Mouse (Mus musculus): ENCODE measurements around the gene Ccdc153. TPM values are rescaled to one million over a fixed set of nuclear protein-coding genes. Genes with fewer than 3 reads are reported as not detected.
A peak's percentile ranks its signal among the peaks of the same experiment; 100 is the strongest.

The Ccdc153 gene
- polyA plus RNA-seq, 1 experiment from 2014 or later: not detected

DNA sequence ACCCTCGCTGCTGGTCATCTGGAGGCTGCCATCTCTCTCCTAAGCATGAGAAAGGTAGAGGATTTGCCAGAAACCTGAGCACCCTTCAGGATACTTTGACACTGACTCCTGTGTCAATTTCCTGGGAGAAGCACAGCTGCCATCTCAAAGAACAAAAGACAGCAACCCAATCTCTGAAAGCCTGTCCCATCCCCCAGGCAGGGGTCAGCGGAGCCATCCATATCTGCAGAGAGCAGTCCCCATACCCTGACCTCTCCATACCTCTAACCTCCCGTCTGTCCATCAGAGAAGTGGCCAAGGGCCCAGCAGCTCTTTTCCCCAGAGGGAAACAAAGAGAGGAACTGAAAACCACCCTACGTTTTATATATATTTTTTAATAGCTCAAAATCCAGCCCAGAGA, 3.9 kb upstream of the Ccdc153 start:
- Histone ChIP-seq H3K27ac (ENCODE audit: low read depth, low read length) (peak overlapping the region; percentile 67), H3K9ac (ENCODE audit: low read depth, low read length) (no peak overlapping the region), H3K4me2 (replicated peaks; ENCODE audit: low read depth, low read length) (no peak overlapping the region), H3K4me1 (ENCODE audit: control insufficient read depth, insufficient read depth, low read length) (peaks cover 17% of the 10 kb centered on the region; the same call in 1 of the 2 replicates), H3K27me3 (ENCODE audit: control insufficient read depth, insufficient read depth, low read length) (no peaks in the 10 kb centered on the region), H3K36me3 (ENCODE audit: control insufficient read depth, insufficient read depth, low read length) (no peaks in the 10 kb centered on the region), H3K9me3 (ENCODE audit: control insufficient read depth, low read length) (no peaks in the 10 kb centered on the region), H3K4me3 (ENCODE audit: low read length) (no peak overlapping the region)
- no peak for ATAC-seq (ENCODE audit: low FRiP score, low TSS enrichment)
- 43% methylated on average over 4 of the region's 4 CpGs for WGBS

GRCm38 (mm10) chr9:44237128-44237527, 3.3 kb upstream of the Ccdc153 start:
- WGBS: 49% methylated on average over 4 of the region's 4 CpGs
- peak overlapping the region; percentile 51; the same call in 1 of the 2 replicates for H3K27ac ChIP-seq (ENCODE audit: low read depth, low read length)

DNA sequence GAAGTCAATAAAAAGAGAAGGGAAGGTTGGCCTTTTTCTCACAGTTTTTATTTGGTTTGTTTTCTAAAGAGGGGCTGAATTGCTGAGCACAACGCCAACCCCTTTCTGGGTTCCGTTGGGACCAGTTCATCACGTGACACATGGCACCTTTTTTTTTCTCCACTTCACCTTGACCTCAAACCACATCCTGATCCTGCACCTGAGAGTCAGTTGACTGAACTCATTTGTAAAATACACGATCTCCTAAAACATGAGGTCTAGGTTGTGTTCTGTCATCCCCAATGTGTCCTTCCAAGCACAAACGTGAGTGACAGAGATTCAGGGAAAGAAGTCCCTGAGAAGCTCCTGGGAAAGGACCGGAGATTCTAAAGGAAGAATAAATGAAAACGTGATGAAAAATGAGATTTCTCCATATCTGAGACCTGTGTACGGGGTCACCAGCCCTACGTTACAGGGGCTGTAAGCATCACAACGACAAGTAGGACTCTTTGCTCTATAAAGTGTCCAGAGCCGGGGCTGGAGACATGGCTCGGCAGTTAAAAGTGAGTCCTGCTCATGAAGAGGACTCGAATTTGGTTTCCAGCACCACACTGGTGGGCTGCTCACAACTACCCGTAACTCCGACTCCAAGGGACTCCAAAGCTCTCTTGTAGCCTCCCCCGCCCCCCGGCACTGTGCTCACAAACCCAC, 1.8 kb upstream of the Ccdc153 start:
- Histone ChIP-seq H3K4me2 (replicated peaks; ENCODE audit: low read depth, low read length) (no peak overlapping the region), H3K9ac (ENCODE audit: low read depth, low read length) (no peak overlapping the region), H3K9me3 (ENCODE audit: control insufficient read depth, low read length) (no peaks in the 10 kb centered on the region), H3K36me3 (ENCODE audit: control insufficient read depth, insufficient read depth, low read length) (no peaks in the 10 kb centered on the region), H3K4me3 (ENCODE audit: low read length) (no peak overlapping the region), H3K27me3 (ENCODE audit: control insufficient read depth, insufficient read depth, low read length) (no peaks in the 10 kb centered on the region), H3K27ac (ENCODE audit: low read depth, low read length) (no peak overlapping the region), H3K4me1 (ENCODE audit: control insufficient read depth, insufficient read depth, low read length) (peaks cover 9% of the 10 kb centered on the region; the same call in 1 of the 2 replicates)
- 78% methylated on average over 17 of the region's 17 CpGs for whole genome bisulfite sequencing
- no peak for ATAC-seq (ENCODE audit: low FRiP score, low TSS enrichment)

More at GRCm38 (mm10) chr9:44237128-44237527, 3.3 kb upstream of the Ccdc153 start:
- H3K4me1 ChIP-seq (ENCODE audit: control insufficient read depth, insufficient read depth, low read length): peaks cover 13% of the 10 kb centered on the region; the same call in 1 of the 2 replicates
- no peak for ATAC-seq (ENCODE audit: low FRiP score, low TSS enrichment)
- no peaks in the 10 kb centered on the region for H3K36me3 ChIP-seq (ENCODE audit: control insufficient read depth, insufficient read depth, low read length)
- H3K9me3 ChIP-seq (ENCODE audit: control insufficient read depth, low read length): no peaks in the 10 kb centered on the region
- no peak overlapping the region for H3K4me3 ChIP-seq (ENCODE audit: low read length)
- no peaks in the 10 kb centered on the region for H3K27me3 ChIP-seq (ENCODE audit: control insufficient read depth, insufficient read depth, low read length)
- H3K4me2 ChIP-seq (replicated peaks; ENCODE audit: low read depth, low read length): no peak overlapping the region
- H3K9ac ChIP-seq (ENCODE audit: low read depth, low read length): no peak overlapping the region

DNA sequence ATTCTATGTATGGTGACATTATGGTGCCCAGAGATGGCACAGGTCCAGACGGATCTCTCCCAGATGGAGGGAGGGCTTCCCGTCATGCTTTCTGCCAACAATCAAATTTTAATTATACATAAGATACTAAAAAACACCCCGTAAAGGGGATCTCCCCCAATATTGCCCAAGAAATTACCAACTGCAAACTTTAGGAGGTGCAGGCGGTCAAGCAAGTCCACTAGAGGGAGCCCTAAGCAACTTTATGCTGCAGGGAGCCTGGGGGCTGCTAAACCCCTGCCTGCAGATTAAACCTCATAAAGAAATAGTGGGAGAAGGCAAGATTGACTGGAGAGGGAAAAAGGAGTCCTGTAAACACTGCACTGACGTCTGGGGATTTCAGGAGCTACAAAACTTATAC, 1.0 kb upstream of the Ccdc153 start:
- Histone ChIP-seq H3K9me3 (ENCODE audit: control insufficient read depth, low read length) (no peaks in the 10 kb centered on the region), H3K4me3 (ENCODE audit: low read length) (no peak overlapping the region), H3K27ac (ENCODE audit: low read depth, low read length) (no peak overlapping the region), H3K4me2 (replicated peaks; ENCODE audit: low read depth, low read length) (no peak overlapping the region), H3K9ac (ENCODE audit: low read depth, low read length) (no peak overlapping the region), H3K36me3 (ENCODE audit: control insufficient read depth, insufficient read depth, low read length) (no peaks in the 10 kb centered on the region), H3K4me1 (ENCODE audit: control insufficient read depth, insufficient read depth, low read length) (peaks cover 9% of the 10 kb centered on the region; the same call in 1 of the 2 replicates), H3K27me3 (ENCODE audit: control insufficient read depth, insufficient read depth, low read length) (no peaks in the 10 kb centered on the region)
- no peak for ATAC-seq (ENCODE audit: low FRiP score, low TSS enrichment)
- WGBS: 10% methylated on average over 5 of the region's 5 CpGs

DNA sequence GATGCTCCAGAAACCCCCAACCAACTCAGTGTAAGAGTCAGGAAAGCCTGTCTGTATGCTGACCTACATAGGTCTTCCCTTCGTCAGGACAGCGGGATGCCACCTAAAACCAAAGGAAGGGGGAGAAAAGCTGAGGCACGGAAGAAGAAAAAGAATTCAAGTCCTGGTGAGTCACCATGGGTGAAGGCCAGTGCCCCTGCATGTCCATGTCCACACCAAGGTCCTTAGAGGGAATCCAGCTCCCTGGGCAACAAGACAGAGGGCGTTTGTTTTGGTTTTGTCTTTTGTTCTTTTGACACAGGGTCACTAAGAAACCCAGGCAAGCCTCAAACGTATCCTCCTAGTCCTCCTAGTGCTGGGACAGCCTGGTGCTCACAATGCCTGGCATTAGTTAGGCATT, 435 bp downstream of the Ccdc153 start:
- Histone ChIP-seq H3K36me3 (ENCODE audit: control insufficient read depth, insufficient read depth, low read length) (no peaks in the 10 kb centered on the region), H3K27ac (ENCODE audit: low read depth, low read length) (no peak overlapping the region), H3K4me1 (ENCODE audit: control insufficient read depth, insufficient read depth, low read length) (peaks cover 5% of the 10 kb centered on the region; the same call in 1 of the 2 replicates), H3K4me2 (replicated peaks; ENCODE audit: low read depth, low read length) (no peak overlapping the region), H3K9ac (ENCODE audit: low read depth, low read length) (no peak overlapping the region), H3K27me3 (ENCODE audit: control insufficient read depth, insufficient read depth, low read length) (no peaks in the 10 kb centered on the region), H3K4me3 (ENCODE audit: low read length) (no peak overlapping the region), H3K9me3 (ENCODE audit: control insufficient read depth, low read length) (no peaks in the 10 kb centered on the region)
- 64% methylated on average over 5 of the region's 5 CpGs for WGBS
- ATAC-seq (ENCODE audit: low FRiP score, low TSS enrichment): no peak

DNA sequence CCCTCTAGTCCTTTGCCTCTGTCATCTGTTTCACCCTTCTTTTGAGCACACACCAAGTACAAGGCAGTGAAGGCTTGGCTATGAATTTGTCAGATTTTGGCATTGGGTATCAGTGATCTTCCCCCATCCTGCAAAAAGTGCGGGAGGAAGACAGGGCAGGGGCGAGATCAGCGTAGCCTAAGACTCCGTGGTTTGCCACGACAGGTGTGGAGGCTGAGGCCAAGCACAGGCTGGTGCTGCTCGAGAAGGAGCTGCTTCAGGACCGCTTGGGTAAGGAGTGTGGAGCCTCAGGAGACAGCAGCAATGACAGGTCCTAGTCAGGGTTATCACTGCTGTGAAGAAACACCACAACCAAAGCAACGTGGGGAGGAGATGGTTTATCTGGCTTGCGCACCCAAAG, 942 bp downstream of the Ccdc153 start:
- no peaks in the 10 kb centered on the region for H3K36me3 ChIP-seq (ENCODE audit: control insufficient read depth, insufficient read depth, low read length)
- no peaks in the 10 kb centered on the region for H3K9me3 ChIP-seq (ENCODE audit: control insufficient read depth, low read length)
- no peak for ATAC-seq (ENCODE audit: low FRiP score, low TSS enrichment)
- no peak overlapping the region for H3K9ac ChIP-seq (ENCODE audit: low read depth, low read length)
- no peaks in the 10 kb centered on the region for H3K27me3 ChIP-seq (ENCODE audit: control insufficient read depth, insufficient read depth, low read length)
- H3K4me3 ChIP-seq (ENCODE audit: low read length): no peak overlapping the region
- WGBS: 77% methylated on average over 9 of the region's 9 CpGs
- H3K27ac ChIP-seq (ENCODE audit: low read depth, low read length): no peak overlapping the region
- no peak overlapping the region for H3K4me2 ChIP-seq (replicated peaks; ENCODE audit: low read depth, low read length)
- peaks cover 3% of the 10 kb centered on the region; the same call in 1 of the 2 replicates for H3K4me1 ChIP-seq (ENCODE audit: control insufficient read depth, insufficient read depth, low read length)

GRCm38 (mm10) chr9:44243621-44244020, 3.1 kb downstream of the Ccdc153 start:
- Histone ChIP-seq H3K9ac (ENCODE audit: low read depth, low read length) (no peak overlapping the region), H3K4me3 (ENCODE audit: low read length) (no peak overlapping the region), H3K9me3 (ENCODE audit: control insufficient read depth, low read length) (no peaks in the 10 kb centered on the region), H3K4me1 (ENCODE audit: control insufficient read depth, insufficient read depth, low read length) (no peaks in the 10 kb centered on the region), H3K27ac (ENCODE audit: low read depth, low read length) (no peak overlapping the region), H3K4me2 (replicated peaks; ENCODE audit: low read depth, low read length) (no peak overlapping the region), H3K36me3 (ENCODE audit: control insufficient read depth, insufficient read depth, low read length) (no peaks in the 10 kb centered on the region), H3K27me3 (ENCODE audit: control insufficient read depth, insufficient read depth, low read length) (no peaks in the 10 kb centered on the region)
- 25% methylated on average over 2 of the region's 2 CpGs for WGBS
- no peak for ATAC-seq (ENCODE audit: low FRiP score, low TSS enrichment)

- H3K4me3 ChIP-seq (ENCODE audit: low read length): no peak overlapping the region
- H3K9me3 ChIP-seq (ENCODE audit: control insufficient read depth, low read length): no peaks in the 10 kb centered on the region
- no peaks in the 10 kb centered on the region for H3K36me3 ChIP-seq (ENCODE audit: control insufficient read depth, insufficient read depth, low read length)
- WGBS: 83% methylated on average over 6 of the region's 6 CpGs
- H3K4me2 ChIP-seq (replicated peaks; ENCODE audit: low read depth, low read length): no peak overlapping the region
- no peak overlapping the region for H3K9ac ChIP-seq (ENCODE audit: low read depth, low read length)
- H3K4me1 ChIP-seq (ENCODE audit: control insufficient read depth, insufficient read depth, low read length): peaks cover 12% of the 10 kb centered on the region
- ATAC-seq (ENCODE audit: low FRiP score, low TSS enrichment): no peak
- H3K27ac ChIP-seq (ENCODE audit: low read depth, low read length): no peak overlapping the region
- H3K27me3 ChIP-seq (ENCODE audit: control insufficient read depth, insufficient read depth, low read length): no peaks in the 10 kb centered on the region; the same call in 1 of the 2 replicates
These were observed 7.4 kb downstream of the Ccdc153 start for GRCm38 (mm10) chr9:44247907-44248306.

Measured in kidney, embryonic 14.5 days (tissue).